Mouse (Mus musculus): ENCODE data around the gene Myo1b.

DNA sequence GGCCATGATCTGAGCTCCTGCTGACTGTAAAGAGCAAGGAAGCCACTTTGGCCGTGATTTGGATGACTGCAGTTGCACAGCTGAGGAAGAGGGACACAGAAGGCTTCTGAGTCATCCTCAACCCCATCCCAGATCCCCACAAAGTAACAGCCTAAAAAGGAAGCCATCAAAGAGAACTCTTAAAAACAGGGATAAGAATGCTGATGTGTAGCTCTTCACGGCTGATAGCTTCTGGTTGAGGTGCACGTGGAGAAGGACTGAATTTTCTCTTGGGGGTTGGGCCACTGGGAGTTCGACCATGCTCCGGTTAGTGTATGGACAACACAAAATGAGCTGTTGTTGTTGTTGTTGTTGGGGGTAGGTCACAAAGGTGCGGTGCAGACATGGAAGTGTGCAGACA is 181.2 kb downstream of the Myo1b start:
- no peak for TF ChIP-seq CTCF (conservative IDR thresholded peaks at IDR 0.05; ENCODE audit: low read length)
- TF ChIP-seq POU5F1 (IDR thresholded peaks at IDR 0.05; ENCODE audit: borderline replicate concordance, low read length) = no peak

Measured in E14TG2a.4 (cell line).